Mouse (Mus musculus) thymus, adult 2 months (tissue): ENCODE results near the gene Nrip1.

Source experiments
- CTCF ChIP-seq: fragments of 200-500 bp; IDR thresholded peaks from 2 replicates; pipeline ENCODE4 v1.5.1; 2012; ENCODE audit warnings: mild to moderate bottlenecking, control low read depth, low read length, moderate library complexity, borderline replicate concordance; ENCODE audit not compliant: control insufficient read depth, poor library complexity, insufficient read depth; ENCODE audit errors: extremely low read depth
- POLR2A ChIP-seq: fragments of 200-500 bp; IDR thresholded peaks from 2 replicates; pipeline ENCODE4 v1.6.1; 2012; ENCODE audit warnings: mild to moderate bottlenecking, low read length, control low read depth, moderate library complexity; ENCODE audit not compliant: control insufficient read depth, poor library complexity, insufficient read depth; ENCODE audit errors: extremely low read depth

DNA sequence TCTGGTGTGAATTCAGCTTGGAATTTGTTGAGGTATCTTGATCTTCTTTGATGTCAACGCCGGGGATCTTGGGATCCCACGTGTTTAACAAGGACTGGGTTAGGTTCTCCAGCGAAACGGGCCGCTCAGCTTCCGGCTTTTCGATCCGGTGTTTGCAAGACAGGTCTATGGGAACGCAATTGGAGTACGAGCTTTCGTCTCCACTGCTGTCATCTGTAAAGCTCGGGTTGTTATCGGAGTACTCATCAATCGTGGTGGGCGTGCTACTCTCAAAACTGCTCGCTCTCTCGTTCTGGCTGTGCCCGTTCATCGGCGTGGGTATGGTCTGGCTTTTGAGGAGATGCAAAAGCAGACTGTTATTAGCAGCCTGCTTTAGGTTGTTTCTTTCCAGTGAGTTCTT, 80.5 kb downstream of the Nrip1 start:
- TF ChIP-seq POLR2A = no peak
- no peak for TF ChIP-seq CTCF
